Mouse (Mus musculus): ENCODE data around the gene Ppp1r16b.

- TF ChIP-seq POLR2A (IDR thresholded peaks at IDR 0.05; ENCODE audit: borderline replicate concordance, extremely low read depth, insufficient read depth, insufficient read length, poor library complexity, severe bottlenecking) (no peak), CTCF (IDR thresholded peaks at IDR 0.05; ENCODE audit: borderline replicate concordance, extremely low read depth, insufficient read depth, insufficient read length) (no peak)
These were observed 70.1 kb downstream of the Ppp1r16b start for GRCm38 (mm10) chr2:158735340-158735739.

All from brain, embryonic 14.5 days (tissue).